Mouse (Mus musculus) embryonic stem cell, embryonic (primary cell): ENCODE measurements at regions not wholly inside any gene's neighbourhood (a gene's known extent, or its start where the extent isn't known, plus 50 kb on each side); places are given as distances from the start of the nearest gene placed in this dataset.

Experiments
- CTCF ChIA-PET, 4 experiments: fragments of 300-600 bp in 2 of 4; fragments of 350-600 bp in 2 of 4; sonication (Branson Sonifier 250); formaldehyde crosslinking; loops; one replicate each; lab custom pipeline; 2022; ENCODE audit warnings: inconsistent platforms in 2 of 4; lab: Charles Lee
- POLR2A ChIA-PET, 4 experiments: fragments of 300-600 bp in 2 of 4; fragments of 350-600 bp in 2 of 4; sonication (Branson Sonifier 250); formaldehyde crosslinking; loops; one replicate each; lab custom pipeline; 2022; ENCODE audit warnings: antibody characterized with exemption in 4 of 4, inconsistent platforms in 1 of 4; lab: Charles Lee

- ChIA-PET POLR2A (interaction anchor here (0.5 to 3.6 kb wide), 29 partner anchors 9 to 703 kb away, joined by 3 to 32 read pairs (median 4); partner anchors contain the start of genes Dnajb14 (in 3 of the 4), H2afz (in 2 of the 4), Mttp (in 1 of the 4) and Trmt10a (in 1 of the 4)), CTCF (interaction anchor here (0.6 to 1.5 kb wide), 9 partner anchors 27 to 656 kb away, joined by 3 to 6 read pairs (median 3); partner anchors contain the start of gene Mttp (in 1 of the 4))
Measured at GRCm38 (mm10) chr3:137783937-137784911, 80.1 kb upstream of the H2afz start.

GRCm38 (mm10) chr3:137785224-137785623 is 79.1 kb upstream of the H2afz start:
- ChIA-PET CTCF (interaction anchor here in 3 of 4 experiments (0.6 to 1.5 kb wide), 9 partner anchors 23 to 1498 kb away, joined by 3 to 8 read pairs (median 3); partner anchors contain the start of gene Mttp (in 1 of the 3)), POLR2A (interaction anchor here (0.5 to 3.6 kb wide), 8 partner anchors 65 to 359 kb away, joined by 3 to 32 read pairs (median 7); partner anchors contain the start of genes H2afz (in 2 of the 4), Dnajb14 (in 1 of the 4), Mttp (in 1 of the 4) and Trmt10a (in 1 of the 4))

GRCm38 (mm10) chr3:137785871-137786270 is 78.4 kb upstream of the H2afz start:
- POLR2A ChIA-PET = interaction anchor here in 3 of 4 experiments (1.4 to 3.6 kb wide), 4 partner anchors 78 to 80 kb away, joined by 5 to 32 read pairs (median 8); partner anchors contain the start of gene H2afz (in 2 of the 3)
- CTCF ChIA-PET = interaction anchor here in 3 of 4 experiments (0.6 to 1.5 kb wide), 5 partner anchors 22 to 205 kb away, joined by 3 to 5 read pairs (median 3); no protein-coding TSS in a partner anchor

- ChIA-PET POLR2A (interaction anchor here in 2 of 4 experiments (2.6 to 3.0 kb wide), 2 partner anchors 74 kb away, joined by 10 to 15 read pairs; partner anchors contain the start of gene H2afz (in 2 of the 2)), CTCF (no interaction called here)
Measured at GRCm38 (mm10) chr3:137789671-137790070, 74.6 kb upstream of the H2afz start.

GRCm38 (mm10) chr3:137790340-137790739 is 73.9 kb upstream of the H2afz start:
- CTCF ChIA-PET = no interaction called here
- POLR2A ChIA-PET = interaction anchor here in 1 of 4 experiments (3.0 kb wide), 1 partner anchor 74 kb away, joined by 15 read pairs; the partner anchor contains the start of gene H2afz

- ChIA-PET CTCF (no interaction called here), POLR2A (interaction anchor here in 2 of 4 experiments (0.7 to 1.6 kb wide), 2 partner anchors 68 to 70 kb away, joined by 3 to 4 read pairs; partner anchors contain the start of gene H2afz (in 1 of the 2))
Measured at GRCm38 (mm10) chr3:137795754-137796315, 68.5 kb upstream of the H2afz start.

DNA sequence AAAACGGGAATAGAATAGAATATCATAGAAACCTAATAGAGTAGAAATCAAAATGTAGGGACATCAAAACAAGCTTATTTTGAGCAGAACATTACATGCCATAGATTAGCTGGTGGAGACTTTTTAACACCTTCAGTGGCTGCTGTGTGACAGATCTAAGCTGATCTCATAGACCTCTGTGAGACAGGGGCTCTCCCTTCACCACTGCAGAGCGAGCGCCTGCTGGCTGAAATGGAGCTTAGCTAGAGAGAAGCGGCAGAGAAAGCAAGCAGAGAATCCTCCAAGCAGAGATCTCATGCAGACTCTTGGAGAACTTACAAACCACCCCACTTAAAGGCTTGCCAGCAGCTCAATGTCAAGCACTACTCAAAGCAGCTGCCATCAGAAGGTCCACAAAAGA is 65.5 kb upstream of the H2afz start:
- CTCF ChIA-PET = interaction anchor here in 1 of 4 experiments (0.5 kb wide), 1 partner anchor 63 kb away, joined by 3 read pairs; no protein-coding TSS in a partner anchor
- POLR2A ChIA-PET = interaction anchor here in 2 of 4 experiments (0.6 to 2.6 kb wide), 2 partner anchors 15 to 65 kb away, joined by 3 to 11 read pairs; partner anchors contain the start of gene H2afz (in 1 of the 2)

GRCm38 (mm10) chr3:137801402-137802020 is 62.8 kb upstream of the H2afz start:
- ChIA-PET CTCF (interaction anchor here in 1 of 4 experiments (0.7 kb wide), 1 partner anchor 290 kb away, joined by 6 read pairs; no protein-coding TSS in a partner anchor), POLR2A (interaction anchor here in 2 of 4 experiments (0.6 to 1.1 kb wide), 3 partner anchors 62 to 163 kb away, joined by 3 to 5 read pairs (median 3); partner anchors contain the start of gene H2afz (in 2 of the 2))

DNA sequence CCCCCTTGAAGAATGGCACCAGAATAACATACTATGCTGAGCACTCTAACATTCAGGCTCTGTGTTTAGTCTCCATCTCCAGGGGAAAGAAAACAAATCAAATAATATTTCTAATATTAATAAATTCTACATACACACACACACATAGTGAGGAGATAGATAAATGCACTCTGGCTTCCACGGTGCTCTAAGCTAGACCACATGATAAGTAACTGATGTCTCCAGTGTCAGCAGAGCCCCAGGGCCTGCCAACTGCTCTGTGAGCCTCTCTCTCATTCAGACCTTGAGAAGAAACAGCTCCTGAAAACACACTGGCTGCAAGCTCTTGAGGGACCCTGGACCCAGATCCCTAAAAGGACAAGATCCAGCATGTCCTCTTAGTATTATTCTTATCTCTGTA is 56.9 kb upstream of the H2afz start:
- ChIA-PET POLR2A (interaction anchor here in 2 of 4 experiments (0.6 to 3.7 kb wide), 6 partner anchors 20 to 336 kb away, joined by 3 to 13 read pairs (median 3); partner anchors contain the start of gene H2afz (in 2 of the 2)), CTCF (no interaction called here)

GRCm38 (mm10) chr3:137807913-137808684 is 56.2 kb upstream of the H2afz start:
- ChIA-PET POLR2A (interaction anchor here in 3 of 4 experiments (0.8 to 3.7 kb wide), 6 partner anchors 20 to 336 kb away, joined by 3 to 14 read pairs (median 4); partner anchors contain the start of gene H2afz (in 2 of the 3)), CTCF (interaction anchor here in 1 of 4 experiments (0.6 kb wide), 1 partner anchor 22 kb away, joined by 3 read pairs; no protein-coding TSS in a partner anchor)

- CTCF ChIA-PET = interaction anchor here in 1 of 4 experiments (0.7 kb wide), 1 partner anchor 1060 kb away, joined by 4 read pairs; no protein-coding TSS in a partner anchor
Measured at GRCm38 (mm10) chr3:137810123-137810522, 54.2 kb upstream of the H2afz start.

More at GRCm38 (mm10) chr3:137810123-137810522, 54.2 kb upstream of the H2afz start:
- POLR2A ChIA-PET = interaction anchor here in 2 of 4 experiments (0.6 to 3.7 kb wide), 8 partner anchors 18 to 71 kb away, joined by 3 to 14 read pairs (median 5); partner anchors contain the start of gene H2afz (in 2 of the 2)
